In the genomic region with DNA sequence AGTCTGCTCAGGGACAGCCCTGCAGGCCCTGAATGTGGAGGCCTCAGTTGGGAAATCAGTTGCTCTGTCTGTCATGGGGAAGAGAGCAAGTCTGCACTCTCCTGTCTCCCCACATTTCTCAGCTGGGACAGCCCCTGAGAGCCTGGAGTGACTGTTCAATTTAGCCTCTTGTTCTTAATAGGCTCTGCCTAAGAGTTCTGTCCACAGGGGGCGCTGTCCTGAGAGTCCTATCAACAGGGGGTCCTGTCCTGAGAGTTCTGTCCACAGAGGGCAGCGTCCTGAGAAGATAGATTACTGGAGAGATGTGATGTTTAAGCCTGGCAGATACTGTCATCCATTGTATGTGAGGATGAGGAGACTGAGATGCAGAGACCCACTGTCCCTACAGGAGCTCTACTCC, we compare ENCODE assay signal across 13 mouse cellular contexts. TPM values are rescaled to one million over a fixed set of nuclear protein-coding genes. Genes with fewer than 3 reads are reported as not detected.
DNase-seq lines count a peak whose midpoint lies in the region; ATAC-seq and TF ChIP-seq lines count a peak whose summit lies in the region.
"Had no signal": no experiment of that assay in that cellular context is flagged by ENCODE, and none has a peak within 500 bp of the region (broad histone marks: within the 10 kb centered on the region; RNA-seq: fewer than 3 reads in every experiment).

No protein-coding gene starts in this region.

- no peaks in the 10 kb centered on the region for H3K36me3 ChIP-seq in midbrain, postnatal 0 days (ENCODE audit: insufficient read depth, low read length)
- H3K36me3 ChIP-seq in midbrain, embryonic 15.5 days (replicated peaks): no peaks in the 10 kb centered on the region

- no peak for ATAC-seq in midbrain, postnatal 0 days (ENCODE audit: low FRiP score)
- ATAC-seq in midbrain, embryonic 15.5 days (replicated peaks): no peak
- ATAC-seq: hindbrain, embryonic 16.5 days had no signal

- no peaks in the 10 kb centered on the region for H3K27me3 ChIP-seq in midbrain, postnatal 0 days (ENCODE audit: insufficient read depth, low read length)
- no peaks in the 10 kb centered on the region for H3K27me3 ChIP-seq in midbrain, embryonic 15.5 days (replicated peaks)

- TF ChIP-seq CTCF in midbrain, postnatal 0 days (IDR thresholded peaks at IDR 0.05): peak; percentile 47; the same call in 1 of the 2 replicates

- no peaks in the 10 kb centered on the region for H3K4me1 ChIP-seq in midbrain, postnatal 0 days (ENCODE audit: insufficient read depth, low read length)
- no peaks in the 10 kb centered on the region for H3K4me1 ChIP-seq in midbrain, embryonic 15.5 days

- H3K4me3 ChIP-seq in midbrain, postnatal 0 days (ENCODE audit: low read depth, low read length): no peak overlapping the region
- H3K4me3 ChIP-seq in midbrain, embryonic 15.5 days: no peak overlapping the region

- peak; percentile 52 for DNase-seq in gastrocnemius, postnatal 10 days
- DNase-seq in gastrocnemius, postnatal 25 days: no peak
- no peak for DNase-seq in midbrain, postnatal 0 days (ENCODE audit: low spot score)
- DNase-seq in R1 (ENCODE audit: low read depth, low spot score): peak; percentile 69
- DNase-seq in retina, embryonic 14.5 days (ENCODE audit: low spot score): peak; percentile 48
- no peak for DNase-seq in cerebellum, postnatal 25 days
- DNase-seq in cerebellum, adult 11 months: no peak
- DNase-seq: gastrocnemius, postnatal 14 days; thymus, adult 18-20 months had no signal

- H3K9ac ChIP-seq in midbrain, postnatal 0 days (replicated peaks; ENCODE audit: low read length, poor library complexity, severe bottlenecking): no peak overlapping the region
- no peak overlapping the region for H3K9ac ChIP-seq in midbrain, embryonic 15.5 days

- no peak overlapping the region for H3K4me2 ChIP-seq in midbrain, postnatal 0 days (ENCODE audit: low read depth, low read length, poor library complexity, severe bottlenecking)
- H3K4me2 ChIP-seq in midbrain, embryonic 15.5 days: no peak overlapping the region

- H3K9me3 ChIP-seq in midbrain, postnatal 0 days (ENCODE audit: low read length): no peaks in the 10 kb centered on the region
- H3K9me3 ChIP-seq in midbrain, embryonic 15.5 days: no peaks in the 10 kb centered on the region

- no peak overlapping the region for H3K27ac ChIP-seq in midbrain, postnatal 0 days (ENCODE audit: low read depth, low read length)
- H3K27ac ChIP-seq in midbrain, embryonic 15.5 days: no peak overlapping the region

- 16% methylated on average over 2 of the region's 2 CpGs for WGBS in midbrain, postnatal 0 days
- 8% methylated on average over 2 of the region's 2 CpGs for WGBS in midbrain, embryonic 15.5 days

RNA-seq across cellular contexts. Expression of a gene that starts 4.0 kb away (rescaled TPM):
- not detected for total RNA-seq in gastrocnemius, postnatal 10 days (2021)
- total RNA-seq in gastrocnemius, postnatal 25 days (2021): not detected
- not detected in 2 replicates for total RNA-seq in midbrain, postnatal 0 days (2014; rRNA removed)
- not detected in 2 replicates for polyA plus RNA-seq in midbrain, postnatal 0 days (2015; fragmentation: Nextera tagmentation; extraction: Ambion mirVana)
- not detected in 2 replicates for polyA plus RNA-seq in midbrain, embryonic 15.5 days (2015; fragmentation: Nextera tagmentation; extraction: Ambion mirVana)
- total RNA-seq: gastrocnemius, postnatal 14 days; layer of hippocampus, postnatal 14 days; monocyte, adult 5-6 weeks had no signal
- polyA plus RNA-seq: hindbrain, embryonic 16.5 days had no signal

RNA-seq across cellular contexts. Expression of a gene that starts 9.7 kb away (rescaled TPM):
- 1 to 10 TPM in 1 of 2 experiments, under 1 TPM in 1; 0.63 to 1.0 TPM for total RNA-seq in gastrocnemius, postnatal 10 days (2021)
- 1 to 10 TPM in 1 of 2 experiments, not detected in 1; 1.0 TPM for total RNA-seq in gastrocnemius, postnatal 25 days (2021)
- total RNA-seq in midbrain, postnatal 0 days (2014; rRNA removed): 2.4 and 2.8 TPM in 2 replicates
- polyA plus RNA-seq in midbrain, postnatal 0 days (2015; fragmentation: Nextera tagmentation; extraction: Ambion mirVana): 2.6 TPM in 2 replicates
- polyA plus RNA-seq in midbrain, embryonic 15.5 days (2015; fragmentation: Nextera tagmentation; extraction: Ambion mirVana): 0.43 and 0.67 TPM in 2 replicates
- total RNA-seq: monocyte, adult 5-6 weeks had no signal

RNA-seq across cellular contexts. Expression of a gene that starts 23.9 kb away (rescaled TPM):
- total RNA-seq in gastrocnemius, postnatal 10 days (2021): 1 to 10 TPM; 4.8 to 5.3 TPM
- total RNA-seq in gastrocnemius, postnatal 25 days (2021): 1 to 10 TPM; 1.7 to 2.7 TPM
- total RNA-seq in midbrain, postnatal 0 days (2014; rRNA removed): 2.5 and 3.0 TPM in 2 replicates
- 2.6 and 3.5 TPM in 2 replicates for polyA plus RNA-seq in midbrain, postnatal 0 days (2015; fragmentation: Nextera tagmentation; extraction: Ambion mirVana)
- polyA plus RNA-seq in midbrain, embryonic 15.5 days (2015; fragmentation: Nextera tagmentation; extraction: Ambion mirVana): 1.7 and 2.2 TPM in 2 replicates
- total RNA-seq: monocyte, adult 5-6 weeks had no signal

RNA-seq across cellular contexts. Expression of a gene that starts 27.5 kb away (rescaled TPM):
- 10 to 100 TPM; 19.6 to 20.1 TPM for total RNA-seq in gastrocnemius, postnatal 10 days (2021)
- 10 to 100 TPM in 1 of 2 experiments, 1 to 10 TPM in 1; 8.4 to 10.2 TPM for total RNA-seq in gastrocnemius, postnatal 25 days (2021)
- total RNA-seq in midbrain, postnatal 0 days (2014; rRNA removed): 13.0 and 23.2 TPM in 2 replicates
- polyA plus RNA-seq in midbrain, postnatal 0 days (2015; fragmentation: Nextera tagmentation; extraction: Ambion mirVana): 11.2 and 12.4 TPM in 2 replicates
- polyA plus RNA-seq in midbrain, embryonic 15.5 days (2015; fragmentation: Nextera tagmentation; extraction: Ambion mirVana): 11.7 and 11.8 TPM in 2 replicates

RNA-seq across cellular contexts. Expression of a gene that starts 30.1 kb away (rescaled TPM):
- not detected for total RNA-seq in gastrocnemius, postnatal 10 days (2021)
- total RNA-seq in gastrocnemius, postnatal 25 days (2021): not detected
- total RNA-seq in midbrain, postnatal 0 days (2014; rRNA removed): not detected in 2 replicates
- not detected in 2 replicates for polyA plus RNA-seq in midbrain, postnatal 0 days (2015; fragmentation: Nextera tagmentation; extraction: Ambion mirVana)
- polyA plus RNA-seq in midbrain, embryonic 15.5 days (2015; fragmentation: Nextera tagmentation; extraction: Ambion mirVana): not detected in 2 replicates
- total RNA-seq: gastrocnemius, postnatal 14 days; layer of hippocampus, postnatal 14 days; monocyte, adult 5-6 weeks had no signal

Comparison
In these comparisons a context has a peak if more than half of its experiments do, and no peak if none do; other contexts are left out.
1. DNase-seq: peak in gastrocnemius, postnatal 10 days (single experiment), R1 (single experiment) and retina, embryonic 14.5 days (single experiment); none in gastrocnemius, postnatal 25 days (single experiment), midbrain, postnatal 0 days (single experiment), cerebellum, postnatal 25 days (0 of 2) and cerebellum, adult 11 months (single experiment).